Mouse (Mus musculus) left cerebral cortex, postnatal 36 days (tissue): ENCODE measurements around the gene Pih1d1. TPM values are rescaled to one million over a fixed set of nuclear protein-coding genes. Genes with fewer than 3 reads are reported as not detected.
"Not testable (repeated sequence)": the region's sequence is repeated elsewhere in the genome, so short reads cannot be mapped to it uniquely, and the experiment has no call there.

Source experiments
- DNase-seq, 2 experiments: peaks; one replicate each; pipeline ENCODE4 v3.0.0; 2021 to 2022; ENCODE audit warnings: low spot score in 2 of 2, mixed read lengths in 1 of 2
- intact Hi-C: fragments of 180-260 bp; cut with DNase I; formaldehyde crosslinking; loops from one replicate; pipeline ENCODE4 v1.15.1; 2025
- total RNA-seq, 2 experiments: library from RNA; stranded (reverse); gene quantifications; 2 replicates each; pipeline ENCODE4 v1.2.3; 2021

The Pih1d1 gene
- total RNA-seq, 2 experiments from 2014 or later: 44.8 to 53.6 TPM

- DNase-seq: no peak
- intact Hi-C loops: loop anchor here (2.0 kb wide), 2 partner anchors 34 to 136 kb away; no protein-coding TSS in a partner anchor
Observed at GRCm38 (mm10) chr7:45162996-45163615, 9.0 kb downstream of the Pih1d1 start.

- DNase-seq: peak; percentile 58 to 79
- intact Hi-C loops: loop anchor here (2.0 kb wide), 2 partner anchors 33 to 135 kb away; no protein-coding TSS in a partner anchor
Observed at GRCm38 (mm10) chr7:45163735-45164490, 9.8 kb downstream of the Pih1d1 start, which contains the start of gene Slc17a7. TSS of gene Slc17a7 (plus strand) at chr7:45163949.

GRCm38 (mm10) chr7:45164833-45165232 is 10.7 kb downstream of the Pih1d1 start:
- DNase-seq: peak in 1 of 2 experiments; percentile 28
- intact Hi-C loops: no loop called here

GRCm38 (mm10) chr7:45165701-45166100 is 11.6 kb downstream of the Pih1d1 start:
- intact Hi-C loops: loop anchor here (2.0 kb wide), 1 partner anchor 67 kb away; no protein-coding TSS in a partner anchor
- no peak for DNase-seq

- DNase-seq: peak; percentile 61 to 78
- intact Hi-C loops: loop anchor here (2.0 kb wide), 1 partner anchor 66 kb away; no protein-coding TSS in a partner anchor
Observed at GRCm38 (mm10) chr7:45166950-45167401, 12.9 kb downstream of the Pih1d1 start.

GRCm38 (mm10) chr7:45167761-45168445 is 13.8 kb downstream of the Pih1d1 start:
- intact Hi-C loops: loop anchor here (2.0 kb wide), 1 partner anchor 65 kb away; no protein-coding TSS in a partner anchor
- DNase-seq: peak; percentile 61 to 74

GRCm38 (mm10) chr7:45168656-45169055 is 14.6 kb downstream of the Pih1d1 start:
- intact Hi-C loops: no loop called here

GRCm38 (mm10) chr7:45169495-45169894 is 15.4 kb downstream of the Pih1d1 start:
- intact Hi-C loops: no loop called here
- peak in 1 of 2 experiments; percentile 40 for DNase-seq

More at GRCm38 (mm10) chr7:45168656-45169055, 14.6 kb downstream of the Pih1d1 start:
- peak in 1 of 2 experiments; percentile 23 for DNase-seq

- intact Hi-C loops: no loop called here
- DNase-seq: peak in 1 of 2 experiments; percentile 27
Observed at GRCm38 (mm10) chr7:45172974-45173373, 18.9 kb downstream of the Pih1d1 start.

- DNase-seq, intact Hi-C loops: not testable (repeated sequence)
Observed at GRCm38 (mm10) chr7:45173772-45174171, 19.7 kb downstream of the Pih1d1 start.

GRCm38 (mm10) chr7:45174567-45175280 is 20.6 kb downstream of the Pih1d1 start:
- peak in 1 of 2 experiments; percentile 38 for DNase-seq
- intact Hi-C loops: no loop called here

- DNase-seq: no peak
- intact Hi-C loops: no loop called here
Observed at GRCm38 (mm10) chr7:45175398-45175797, 21.3 kb downstream of the Pih1d1 start.

- intact Hi-C loops: no loop called here
- DNase-seq: peak in 1 of 2 experiments; percentile 19
Observed at GRCm38 (mm10) chr7:45175929-45176328, 21.8 kb downstream of the Pih1d1 start.

- intact Hi-C loops: no loop called here
- DNase-seq: peak in 1 of 2 experiments; percentile 43
Observed at GRCm38 (mm10) chr7:45176356-45176755, 22.3 kb downstream of the Pih1d1 start.

GRCm38 (mm10) chr7:45178550-45178949 is 24.4 kb downstream of the Pih1d1 start:
- DNase-seq: no peak
- intact Hi-C loops: no loop called here

GRCm38 (mm10) chr7:45179469-45179868 is 25.4 kb downstream of the Pih1d1 start, which contains the start of gene Gfy:
TSS of gene Gfy (minus strand) at chr7:45179569.
- intact Hi-C loops: no loop called here
- DNase-seq: no peak

GRCm38 (mm10) chr7:45180896-45181477 is 26.9 kb downstream of the Pih1d1 start, which contains the start of gene Pth2:
TSS of gene Pth2 (plus strand) at chr7:45180995.
- no peak for DNase-seq

GRCm38 (mm10) chr7:45181540-45181939 is 27.4 kb downstream of the Pih1d1 start:
- intact Hi-C loops: no loop called here
- DNase-seq: no peak

More at GRCm38 (mm10) chr7:45180896-45181477, 26.9 kb downstream of the Pih1d1 start, which contains the start of gene Pth2:
- intact Hi-C loops: no loop called here
